Comparison of ENCODE assay signal across 11 mouse cellular contexts in genomic region chr12:26176231-26176662, GRCm38 (mm10).
A peak's percentile ranks its signal among the peaks of the same experiment; 100 is the strongest.
DNase-seq lines count a peak whose midpoint lies in the region; ATAC-seq lines count a peak whose summit lies in the region.
"Had no signal": no experiment of that assay in that cellular context is flagged by ENCODE, and none has a peak within 500 bp of the region (broad histone marks: within the 10 kb centered on the region; RNA-seq: fewer than 3 reads in every experiment).

No protein-coding gene starts in this region.

- no peak for DNase-seq in heart, adult 8-10 months (ENCODE audit: low spot score)
- DNase-seq in right cerebral cortex, adult 18-20 months, result peak; percentile 65
- no peak for DNase-seq in right cerebral cortex, postnatal 4 days
- DNase-seq in cerebellum, postnatal 14 days, result peak; percentile 84 to 86
- peak; percentile 48 for DNase-seq in right cerebral cortex, postnatal 25 days
- DNase-seq in embryo, embryonic 9.5 days (ENCODE audit: extremely low spot score), result no peak
- DNase-seq in lung, postnatal 10 days, result no peak
- DNase-seq: lung, adult 18-20 months had no signal

- H3K36me3 ChIP-seq in heart, embryonic 12.5 days, result no peaks in the 10 kb centered on the region

- ATAC-seq in heart, embryonic 12.5 days (ENCODE audit: insufficient number of reproducible peaks, low FRiP score), result 0 out of 2 replicates have a peak, but pooled peaks have one; percentile 48
- ATAC-seq: intestine, postnatal 0 days had no signal

- H3K9ac ChIP-seq in heart, embryonic 12.5 days, result no peak overlapping the region

- no peak overlapping the region for H3K27ac ChIP-seq in heart, embryonic 12.5 days (ENCODE audit: poor library complexity, severe bottlenecking)
- H3K27ac ChIP-seq: left cerebral cortex, adult 2 months had no signal

- peaks cover 5% of the 10 kb centered on the region; the same call in 1 of the 2 replicates for H3K27me3 ChIP-seq in heart, embryonic 12.5 days (replicated peaks)

- 17% methylated on average over 10 of the region's 10 CpGs for WGBS in heart, embryonic 12.5 days

- no peak overlapping the region for H3K4me3 ChIP-seq in heart, embryonic 12.5 days
- H3K4me3 ChIP-seq: left cerebral cortex, adult 2 months had no signal

- H3K4me2 ChIP-seq in heart, embryonic 12.5 days, result peak overlapping the region; percentile 50

- H3K9me3 ChIP-seq in heart, embryonic 12.5 days (replicated peaks), result no peaks in the 10 kb centered on the region

- peaks cover 8% of the 10 kb centered on the region; the same call in 1 of the 2 replicates for H3K4me1 ChIP-seq in heart, embryonic 12.5 days (replicated peaks)

Comparison
In these comparisons a context has a peak if more than half of its experiments do, and no peak if none do; other contexts are left out.
1. DNase-seq: peak in right cerebral cortex, adult 18-20 months (single experiment), cerebellum, postnatal 14 days (2 of 2) and right cerebral cortex, postnatal 25 days (single experiment); none in heart, adult 8-10 months (single experiment), right cerebral cortex, postnatal 4 days (single experiment), embryo, embryonic 9.5 days (single experiment) and lung, postnatal 10 days (single experiment).